In the genomic region with DNA sequence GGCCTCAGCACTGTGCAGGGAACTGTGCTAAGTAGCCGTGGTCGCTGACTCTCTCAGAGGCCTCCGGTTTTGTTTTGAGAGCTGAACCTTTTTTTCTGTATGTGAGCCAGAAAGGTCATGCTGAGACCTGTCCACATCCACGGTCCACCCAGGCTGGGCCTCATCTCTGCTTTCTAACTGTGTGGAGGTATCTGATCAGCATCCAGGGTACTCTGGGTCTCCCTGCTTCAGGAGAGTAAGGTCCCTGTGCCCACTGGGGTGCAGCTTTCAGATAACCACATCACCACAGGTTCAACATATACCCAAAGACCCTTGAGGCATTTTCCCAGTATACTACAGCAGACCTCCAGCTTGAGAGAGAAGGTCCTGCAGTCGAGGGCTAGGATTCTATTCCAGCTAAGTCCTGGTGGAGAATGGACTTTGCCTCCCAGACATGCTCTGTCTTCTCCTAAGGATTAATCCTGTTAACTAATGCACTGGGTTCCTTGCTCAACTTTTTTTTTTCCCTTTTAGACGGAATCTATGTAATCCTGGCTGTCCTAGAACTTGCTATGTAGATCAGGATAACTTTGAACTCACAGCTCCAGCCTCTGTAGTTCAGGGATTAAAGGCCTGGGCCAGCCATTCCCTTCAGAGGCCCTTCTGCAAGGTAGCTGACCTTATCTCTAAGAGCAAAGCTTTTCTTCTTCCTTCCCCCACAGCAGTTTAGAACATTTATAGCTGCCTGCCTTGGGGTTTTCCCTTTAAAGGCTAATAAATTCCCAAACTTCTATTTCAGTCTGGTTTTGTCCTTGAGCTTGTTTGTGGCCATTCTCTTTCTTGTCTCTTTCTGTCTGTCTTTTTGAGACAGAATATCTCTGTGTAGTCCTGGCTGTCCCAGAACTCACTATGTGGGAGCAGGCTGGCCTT, we compare ENCODE assay signal across 8 mouse cellular contexts. TPM values are rescaled to one million over a fixed set of nuclear protein-coding genes. Genes with fewer than 3 reads are reported as not detected.
A peak's percentile ranks its signal among the peaks of the same experiment; 100 is the strongest.
DNase-seq lines count a peak whose midpoint lies in the region; ATAC-seq and TF ChIP-seq lines count a peak whose summit lies in the region.

No protein-coding gene starts in this region.

- H3K4me3 ChIP-seq in kidney, embryonic 15.5 days (replicated peaks), result peak overlapping the region; percentile 57
- H3K4me3 ChIP-seq in bone marrow macrophage, adult 2 months (ENCODE audit: insufficient read depth, low read length), result peak overlapping the region; percentile 69
- H3K4me3 ChIP-seq in hindbrain, embryonic 13.5 days, result peak overlapping the region; percentile 69
- H3K4me3 ChIP-seq in midbrain, embryonic 13.5 days (replicated peaks), result peak overlapping the region; percentile 69

- intact Hi-C loops in left cerebral cortex, postnatal 10 days (cut with DNase I), result no loop called here

- no peaks in the 10 kb centered on the region for H3K27me3 ChIP-seq in kidney, embryonic 15.5 days
- H3K27me3 ChIP-seq in hindbrain, embryonic 13.5 days, result no peaks in the 10 kb centered on the region; the same call in 1 of the 2 replicates
- 0 out of 2 replicates have a peak, but pooled peaks cover 2% of the 10 kb centered on the region for H3K27me3 ChIP-seq in midbrain, embryonic 13.5 days

- 13% methylated on average over 6 of the region's 6 CpGs for WGBS in kidney, embryonic 15.5 days
- WGBS in hindbrain, embryonic 13.5 days, result 15% methylated on average over 6 of the region's 6 CpGs
- 5% methylated on average over 6 of the region's 6 CpGs for WGBS in midbrain, embryonic 13.5 days

- peaks cover 14% of the 10 kb centered on the region for H3K36me3 ChIP-seq in kidney, embryonic 15.5 days
- no peaks in the 10 kb centered on the region for H3K36me3 ChIP-seq in hindbrain, embryonic 13.5 days
- H3K36me3 ChIP-seq in midbrain, embryonic 13.5 days, result no peaks in the 10 kb centered on the region

- DNase-seq in kidney, adult 18-20 months, result no peak
- DNase-seq in cerebellum, postnatal 10 days, result no peak
- DNase-seq in layer of hippocampus, postnatal 36 days, result no peak
- DNase-seq in left cerebral cortex, postnatal 10 days (ENCODE audit: extremely low spot score in 1 of 2, low spot score in 2 of 2), result no peak

- TF ChIP-seq CTCF in bone marrow macrophage, adult 2 months (IDR thresholded peaks at IDR 0.05; ENCODE audit: low read depth, low read length), result no peak

- H3K9me3 ChIP-seq in kidney, embryonic 15.5 days (replicated peaks), result no peaks in the 10 kb centered on the region
- no peaks in the 10 kb centered on the region for H3K9me3 ChIP-seq in hindbrain, embryonic 13.5 days
- no peaks in the 10 kb centered on the region for H3K9me3 ChIP-seq in midbrain, embryonic 13.5 days

- H3K4me1 ChIP-seq in kidney, embryonic 15.5 days, result peaks cover 25% of the 10 kb centered on the region
- H3K4me1 ChIP-seq in bone marrow macrophage, adult 2 months (ENCODE audit: control insufficient read depth, insufficient read depth, low read length), result peaks cover 9% of the 10 kb centered on the region
- peaks cover 26% of the 10 kb centered on the region for H3K4me1 ChIP-seq in hindbrain, embryonic 13.5 days (replicated peaks)
- H3K4me1 ChIP-seq in midbrain, embryonic 13.5 days (replicated peaks), result peaks cover 26% of the 10 kb centered on the region

- peak overlapping the region; percentile 68 for H3K9ac ChIP-seq in kidney, embryonic 15.5 days
- peak overlapping the region; percentile 85 for H3K9ac ChIP-seq in hindbrain, embryonic 13.5 days
- peak overlapping the region; percentile 88 for H3K9ac ChIP-seq in midbrain, embryonic 13.5 days (replicated peaks)

- no peak for ATAC-seq in kidney, embryonic 15.5 days (replicated peaks; ENCODE audit: low FRiP score)
- peak; percentile 46; the same call in 1 of the 2 replicates for ATAC-seq in hindbrain, embryonic 13.5 days (ENCODE audit: low FRiP score)
- peak; percentile 72; the same call in 1 of the 2 replicates for ATAC-seq in midbrain, embryonic 13.5 days

- peak overlapping the region; percentile 76 for H3K4me2 ChIP-seq in kidney, embryonic 15.5 days
- H3K4me2 ChIP-seq in hindbrain, embryonic 13.5 days, result peak overlapping the region; percentile 82
- peak overlapping the region; percentile 90 for H3K4me2 ChIP-seq in midbrain, embryonic 13.5 days (replicated peaks)

- TF ChIP-seq POLR2A in bone marrow macrophage, adult 2 months (IDR thresholded peaks at IDR 0.05; ENCODE audit: borderline replicate concordance, low read depth, low read length), result no peak

- peak overlapping the region; percentile 85 for H3K27ac ChIP-seq in kidney, embryonic 15.5 days
- H3K27ac ChIP-seq in bone marrow macrophage, adult 2 months (ENCODE audit: insufficient read depth, low read depth, low read length), result peak overlapping the region; percentile 3
- H3K27ac ChIP-seq in hindbrain, embryonic 13.5 days, result peak overlapping the region; percentile 91
- H3K27ac ChIP-seq in midbrain, embryonic 13.5 days, result peak overlapping the region; percentile 88

RNA-seq across cellular contexts. Expression of gene Wdr90, which starts 0.7 kb away (rescaled TPM):
- 31.2 and 35.6 TPM in 2 replicates for polyA plus RNA-seq in kidney, embryonic 15.5 days (2015; fragmentation: Nextera tagmentation; extraction: Ambion mirVana)
- polyA plus RNA-seq in bone marrow macrophage, adult 2 months (2012; ENCODE audit: insufficient read depth, insufficient read length, missing spikeins), result 11.7 and 13.1 TPM in 2 replicates
- 19.4 and 19.8 TPM in 2 replicates for polyA plus RNA-seq in hindbrain, embryonic 13.5 days (2015; fragmentation: Nextera tagmentation; extraction: Ambion mirVana)
- polyA plus RNA-seq in midbrain, embryonic 13.5 days (2015; fragmentation: Nextera tagmentation; extraction: Ambion mirVana), result 20.1 and 22.4 TPM in 2 replicates
- total RNA-seq in layer of hippocampus, postnatal 36 days (2021), result 10 to 100 TPM; 19.2 to 26.2 TPM
- 10 to 100 TPM; 34.0 to 35.6 TPM for total RNA-seq in left cerebral cortex, postnatal 10 days (2021)

RNA-seq across cellular contexts. Expression of gene Mcrip2, which starts 6.6 kb away (rescaled TPM):
- polyA plus RNA-seq in kidney, embryonic 15.5 days (2015; fragmentation: Nextera tagmentation; extraction: Ambion mirVana), result 54.9 and 55.1 TPM in 2 replicates
- 10.3 and 16.6 TPM in 2 replicates for polyA plus RNA-seq in bone marrow macrophage, adult 2 months (2012; ENCODE audit: insufficient read depth, insufficient read length, missing spikeins)
- 11.4 and 11.7 TPM in 2 replicates for polyA plus RNA-seq in hindbrain, embryonic 13.5 days (2015; fragmentation: Nextera tagmentation; extraction: Ambion mirVana)
- 8.0 and 10.4 TPM in 2 replicates for polyA plus RNA-seq in midbrain, embryonic 13.5 days (2015; fragmentation: Nextera tagmentation; extraction: Ambion mirVana)
- total RNA-seq in layer of hippocampus, postnatal 36 days (2021), result 10 to 100 TPM; 25.4 to 28.9 TPM
- 10 to 100 TPM; 27.7 to 31.4 TPM for total RNA-seq in left cerebral cortex, postnatal 10 days (2021)

RNA-seq across cellular contexts. Expression of gene Mettl26, which starts 12.9 kb away (rescaled TPM):
- polyA plus RNA-seq in kidney, embryonic 15.5 days (2015; fragmentation: Nextera tagmentation; extraction: Ambion mirVana), result 78.7 and 81.5 TPM in 2 replicates
- polyA plus RNA-seq in bone marrow macrophage, adult 2 months (2012; ENCODE audit: insufficient read depth, insufficient read length, missing spikeins), result 16.1 and 17.0 TPM in 2 replicates
- 63.0 and 65.7 TPM in 2 replicates for polyA plus RNA-seq in hindbrain, embryonic 13.5 days (2015; fragmentation: Nextera tagmentation; extraction: Ambion mirVana)
- polyA plus RNA-seq in midbrain, embryonic 13.5 days (2015; fragmentation: Nextera tagmentation; extraction: Ambion mirVana), result 69.7 and 75.4 TPM in 2 replicates
- 10 to 100 TPM; 36.3 to 37.7 TPM for total RNA-seq in layer of hippocampus, postnatal 36 days (2021)
- 10 to 100 TPM; 34.8 to 36.0 TPM for total RNA-seq in left cerebral cortex, postnatal 10 days (2021)

RNA-seq across cellular contexts. Expression of gene Rhot2, which starts 17.3 kb away (rescaled TPM):
- 26.8 and 29.0 TPM in 2 replicates for polyA plus RNA-seq in kidney, embryonic 15.5 days (2015; fragmentation: Nextera tagmentation; extraction: Ambion mirVana)
- polyA plus RNA-seq in bone marrow macrophage, adult 2 months (2012; ENCODE audit: insufficient read depth, insufficient read length, missing spikeins), result 30.8 and 35.1 TPM in 2 replicates
- 14.5 and 15.9 TPM in 2 replicates for polyA plus RNA-seq in hindbrain, embryonic 13.5 days (2015; fragmentation: Nextera tagmentation; extraction: Ambion mirVana)
- polyA plus RNA-seq in midbrain, embryonic 13.5 days (2015; fragmentation: Nextera tagmentation; extraction: Ambion mirVana), result 15.6 and 16.4 TPM in 2 replicates
- 100 to 1,000 TPM; 102 to 103 TPM for total RNA-seq in layer of hippocampus, postnatal 36 days (2021)
- 10 to 100 TPM; 68.8 to 74.7 TPM for total RNA-seq in left cerebral cortex, postnatal 10 days (2021)

RNA-seq across cellular contexts. Expression of gene Wfikkn1, which starts 18.7 kb away (rescaled TPM):
- polyA plus RNA-seq in kidney, embryonic 15.5 days (2015; fragmentation: Nextera tagmentation; extraction: Ambion mirVana), result 0.49 and 0.56 TPM in 2 replicates
- 0.84 and 1.4 TPM in 2 replicates for polyA plus RNA-seq in bone marrow macrophage, adult 2 months (2012; ENCODE audit: insufficient read depth, insufficient read length, missing spikeins)
- 0.45 and 0.63 TPM in 2 replicates for polyA plus RNA-seq in hindbrain, embryonic 13.5 days (2015; fragmentation: Nextera tagmentation; extraction: Ambion mirVana)
- 0.61 and 0.70 TPM in 2 replicates for polyA plus RNA-seq in midbrain, embryonic 13.5 days (2015; fragmentation: Nextera tagmentation; extraction: Ambion mirVana)
- 1 to 10 TPM; 1.8 to 2.4 TPM for total RNA-seq in layer of hippocampus, postnatal 36 days (2021)
- 1 to 10 TPM in 1 of 2 experiments, under 1 TPM in 1; 0.63 to 1.4 TPM for total RNA-seq in left cerebral cortex, postnatal 10 days (2021)

Comparison
In these comparisons a context has a peak if more than half of its experiments do, and no peak if none do; other contexts are left out.
1. H3K27ac ChIP-seq: peak in every context shown above with its lines; median percentile 91 in hindbrain, embryonic 13.5 days; 88 in midbrain, embryonic 13.5 days; 85 in kidney, embryonic 15.5 days; 3 in bone marrow macrophage, adult 2 months.